Mouse (Mus musculus): Measurements from ENCODE around the gene Grap2. TPM values are rescaled to one million over a fixed set of nuclear protein-coding genes. Genes with fewer than 3 reads are reported as not detected.

Gene Grap2
- polyA plus RNA-seq, 1 experiment from 2014 or later = 0.84 TPM

GRCm38 (mm10) chr15:80688536-80688935 is 116.1 kb downstream of the Grap2 start:
- Histone ChIP-seq H3K27ac (ENCODE audit: low read depth, low read length) (no peak overlapping the region), H3K9me3 (ENCODE audit: control insufficient read depth, low read length) (no peaks in the 10 kb centered on the region), H3K4me1 (ENCODE audit: control insufficient read depth, insufficient read depth, low read length) (peaks cover 10% of the 10 kb centered on the region), H3K36me3 (ENCODE audit: control insufficient read depth, insufficient read depth, low read length) (no peaks in the 10 kb centered on the region), H3K4me3 (ENCODE audit: low read length) (no peak overlapping the region), H3K27me3 (ENCODE audit: control insufficient read depth, insufficient read depth, low read length) (no peaks in the 10 kb centered on the region), H3K9ac (ENCODE audit: low read depth, low read length) (no peak overlapping the region), H3K4me2 (replicated peaks; ENCODE audit: low read depth, low read length) (no peak overlapping the region)
- no peak for ATAC-seq (ENCODE audit: low FRiP score, low TSS enrichment)
- WGBS = 70% methylated on average over 7 of the region's 7 CpGs

GRCm38 (mm10) chr15:80693492-80693891 is 121.1 kb downstream of the Grap2 start:
- Histone ChIP-seq H3K36me3 (ENCODE audit: control insufficient read depth, insufficient read depth, low read length) (no peaks in the 10 kb centered on the region), H3K27me3 (ENCODE audit: control insufficient read depth, insufficient read depth, low read length) (no peaks in the 10 kb centered on the region), H3K4me3 (ENCODE audit: low read length) (no peak overlapping the region), H3K9me3 (ENCODE audit: control insufficient read depth, low read length) (no peaks in the 10 kb centered on the region), H3K27ac (ENCODE audit: low read depth, low read length) (no peak overlapping the region), H3K4me2 (replicated peaks; ENCODE audit: low read depth, low read length) (no peak overlapping the region), H3K9ac (ENCODE audit: low read depth, low read length) (no peak overlapping the region), H3K4me1 (ENCODE audit: control insufficient read depth, insufficient read depth, low read length) (no peaks in the 10 kb centered on the region)
- ATAC-seq (ENCODE audit: low FRiP score, low TSS enrichment) = no peak
- 56% methylated on average over 3 of the region's 3 CpGs for WGBS

- Histone ChIP-seq H3K27me3 (ENCODE audit: control insufficient read depth, insufficient read depth, low read length) (no peaks in the 10 kb centered on the region), H3K4me2 (replicated peaks; ENCODE audit: low read depth, low read length) (no peak overlapping the region), H3K9ac (ENCODE audit: low read depth, low read length) (no peak overlapping the region), H3K36me3 (ENCODE audit: control insufficient read depth, insufficient read depth, low read length) (no peaks in the 10 kb centered on the region), H3K4me1 (ENCODE audit: control insufficient read depth, insufficient read depth, low read length) (no peaks in the 10 kb centered on the region), H3K27ac (ENCODE audit: low read depth, low read length) (no peak overlapping the region), H3K9me3 (ENCODE audit: control insufficient read depth, low read length) (no peaks in the 10 kb centered on the region), H3K4me3 (ENCODE audit: low read length) (no peak overlapping the region)
- ATAC-seq (ENCODE audit: low FRiP score, low TSS enrichment) = peak; percentile 37; the same call in 1 of the 2 replicates
- WGBS = 28% methylated on average over 11 of the region's 11 CpGs
Observed at GRCm38 (mm10) chr15:80694125-80694910, 121.9 kb downstream of the Grap2 start.

GRCm38 (mm10) chr15:80697564-80697963 is 125.2 kb downstream of the Grap2 start:
- Histone ChIP-seq H3K36me3 (ENCODE audit: control insufficient read depth, insufficient read depth, low read length) (no peaks in the 10 kb centered on the region), H3K9me3 (ENCODE audit: control insufficient read depth, low read length) (no peaks in the 10 kb centered on the region), H3K4me1 (ENCODE audit: control insufficient read depth, insufficient read depth, low read length) (no peaks in the 10 kb centered on the region), H3K27ac (ENCODE audit: low read depth, low read length) (no peak overlapping the region), H3K9ac (ENCODE audit: low read depth, low read length) (no peak overlapping the region), H3K4me2 (replicated peaks; ENCODE audit: low read depth, low read length) (no peak overlapping the region), H3K4me3 (ENCODE audit: low read length) (no peak overlapping the region), H3K27me3 (ENCODE audit: control insufficient read depth, insufficient read depth, low read length) (no peaks in the 10 kb centered on the region)
- WGBS = 19% methylated on average over 5 of the region's 5 CpGs
- ATAC-seq (ENCODE audit: low FRiP score, low TSS enrichment) = no peak

- Histone ChIP-seq H3K4me3 (ENCODE audit: low read length) (no peak overlapping the region), H3K9ac (ENCODE audit: low read depth, low read length) (no peak overlapping the region), H3K36me3 (ENCODE audit: control insufficient read depth, insufficient read depth, low read length) (no peaks in the 10 kb centered on the region), H3K27ac (ENCODE audit: low read depth, low read length) (no peak overlapping the region), H3K27me3 (ENCODE audit: control insufficient read depth, insufficient read depth, low read length) (no peaks in the 10 kb centered on the region), H3K4me2 (replicated peaks; ENCODE audit: low read depth, low read length) (no peak overlapping the region), H3K4me1 (ENCODE audit: control insufficient read depth, insufficient read depth, low read length) (peaks cover 4% of the 10 kb centered on the region; the same call in 1 of the 2 replicates), H3K9me3 (ENCODE audit: control insufficient read depth, low read length) (no peaks in the 10 kb centered on the region)
- ATAC-seq (ENCODE audit: low FRiP score, low TSS enrichment) = no peak
- 66% methylated on average over 8 of the region's 8 CpGs for WGBS
Observed at GRCm38 (mm10) chr15:80701481-80702257, 129.3 kb downstream of the Grap2 start.

Small RNA genes within 50 kb of the gene (microRNA-seq; reads per million reads assigned to microRNA genes)
- not detected for gene Mir6957

Other genes with a start within 250 kb of the Grap2 start
- not detected in 2 replicates for gene Enthd1, start 7.4 kb upstream of the Grap2 start, polyA plus RNA-seq (2014; fragmentation: Nextera tagmentation; extraction: Ambion mirVana)
- gene Fam83f, start 99.3 kb downstream of the Grap2 start, polyA plus RNA-seq (2014; fragmentation: Nextera tagmentation; extraction: Ambion mirVana) = 1.4 and 2.9 TPM in 2 replicates
- gene Tnrc6b, start 138.7 kb downstream of the Grap2 start, polyA plus RNA-seq (2014; fragmentation: Nextera tagmentation; extraction: Ambion mirVana) = 21.9 and 23.2 TPM in 2 replicates

Data from kidney, embryonic 14.5 days (tissue).